Mouse (Mus musculus): ENCODE measurements around the gene Shbg. TPM values are rescaled to one million over a fixed set of nuclear protein-coding genes. Genes with fewer than 3 reads are reported as not detected.
"Not testable (repeated sequence)": the region's sequence is repeated elsewhere in the genome, so short reads cannot be mapped to it uniquely, and the experiment has no call there.

Shbg gene
- total and polyA plus RNA-seq, 2 experiments: 0.18 TPM; not detected in 1

DNA sequence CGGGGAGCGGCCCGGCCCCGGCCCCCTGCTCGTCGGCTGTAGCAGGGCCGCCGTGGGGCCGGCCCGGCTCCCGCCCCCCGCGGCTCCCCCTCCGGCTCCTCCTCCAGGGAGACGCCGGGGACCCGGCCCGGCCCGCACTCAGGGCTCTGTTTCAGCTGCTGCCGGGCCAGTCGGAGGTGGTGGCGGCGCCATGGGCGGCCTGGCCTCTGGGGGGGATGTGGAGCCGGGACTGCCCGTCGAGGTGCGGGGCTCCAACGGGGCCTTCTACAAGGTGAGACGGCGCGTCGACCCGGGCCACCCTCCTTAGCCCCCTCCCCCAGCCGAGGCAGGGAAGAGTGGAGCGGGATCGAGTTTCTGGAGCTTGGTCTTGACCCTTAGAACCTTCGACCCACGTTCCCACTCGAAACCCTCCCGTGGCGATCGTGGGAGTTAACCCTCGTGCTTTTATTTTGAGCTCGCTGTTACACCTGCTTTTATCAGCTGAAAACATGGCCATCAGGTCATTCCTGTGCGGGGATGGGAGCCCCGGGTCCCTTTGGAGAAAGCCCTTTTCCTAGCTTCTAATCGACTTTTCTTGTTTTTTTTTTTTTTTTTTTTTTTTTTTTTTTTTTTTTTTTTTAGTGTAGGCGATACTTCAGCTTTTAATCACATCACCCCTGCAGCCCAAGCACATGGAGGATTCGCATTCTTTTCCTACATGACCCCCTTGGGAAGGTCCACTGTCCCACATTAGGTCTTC is 15.6 kb upstream of the Shbg start:
- Histone ChIP-seq H3K79me2 (ENCODE audit: control insufficient read depth, insufficient read depth, low read length) (peaks cover 9% of the 10 kb centered on the region; the same call in 1 of the 2 replicates), H3K36me3 (ENCODE audit: control insufficient read depth, insufficient read depth, low read length) (peaks cover 4% of the 10 kb centered on the region; the same call in 1 of the 2 replicates), H3K4me1 (ENCODE audit: control insufficient read depth, insufficient read depth, low read length) (peaks cover 10% of the 10 kb centered on the region), H3K9ac (ENCODE audit: low read depth, low read length) (peak overlapping the region; percentile 95), H3K4me3 (ENCODE audit: insufficient read depth, low read depth, low read length) (peak overlapping the region; percentile 97), H3K27ac (replicated peaks; ENCODE audit: insufficient read depth, low read depth, low read length) (peak overlapping the region; percentile 80), H3K27me3 (ENCODE audit: control insufficient read depth, insufficient read depth, low read length) (no peaks in the 10 kb centered on the region)
- TF ChIP-seq CTCF (IDR thresholded peaks at IDR 0.05; ENCODE audit: low read depth, low read length): no peak
- TF ChIP-seq POLR2A (IDR thresholded peaks at IDR 0.05; ENCODE audit: extremely low read depth, insufficient read depth, low read length): no peak
- WGBS: under 1% methylated on average over 50 of the region's 50 CpGs
- DNase-seq (ENCODE audit: extremely low read depth, low read depth, low spot score): no peak

DNA sequence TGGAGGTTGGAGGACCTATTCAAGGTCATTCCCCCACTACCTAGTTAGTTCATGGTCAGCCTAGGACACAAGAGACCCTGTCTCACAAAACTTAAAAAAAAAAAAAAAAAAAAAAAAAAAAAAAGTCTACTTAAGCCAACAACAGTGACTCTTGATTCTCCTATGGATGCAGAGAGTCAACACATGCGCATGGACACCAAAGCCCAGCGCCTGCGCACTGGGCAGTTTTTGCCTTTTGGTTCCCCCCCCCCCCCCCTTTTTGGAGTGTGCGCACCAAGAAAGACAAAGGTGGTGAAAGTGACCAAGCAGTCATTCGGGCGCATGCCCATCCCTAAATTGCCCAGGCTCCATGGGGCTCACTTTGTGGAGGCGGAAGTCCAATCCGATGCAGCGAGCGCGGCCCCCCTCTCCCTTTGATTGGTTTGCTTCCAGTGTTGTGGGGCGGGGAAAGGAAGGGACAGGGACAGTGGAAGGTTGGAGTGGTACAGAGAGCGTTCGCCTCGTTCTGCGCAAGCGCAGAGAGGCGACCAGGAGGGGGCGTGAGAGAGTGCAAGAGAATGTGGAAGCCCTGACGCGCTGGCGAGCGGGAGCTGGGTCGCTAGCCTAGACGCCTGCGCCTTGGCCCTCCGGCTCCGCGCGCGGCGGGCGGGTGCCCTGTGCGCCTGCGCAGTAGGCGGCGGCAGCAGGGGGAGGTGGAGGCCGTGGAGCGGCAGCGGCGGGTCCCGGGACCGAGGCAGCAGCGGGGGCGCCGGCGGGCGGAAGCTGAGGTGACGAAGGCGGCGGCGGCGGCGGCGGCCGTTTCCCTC is 14.8 kb upstream of the Shbg start, which contains the start of gene Fxr2:
Gene Fxr2 (plus strand): TSS at position 707 of the 806 bp plus-strand sequence.
- peaks cover 1% of the 10 kb centered on the region; the same call in 1 of the 2 replicates for H3K36me3 ChIP-seq (ENCODE audit: control insufficient read depth, insufficient read depth, low read length)
- peak within 1 kb of the TSS; percentile 97 for H3K4me3 ChIP-seq (ENCODE audit: insufficient read depth, low read depth, low read length)
- WGBS: under 1% methylated on average over 43 of the region's 56 CpGs
- H3K27me3 ChIP-seq (ENCODE audit: control insufficient read depth, insufficient read depth, low read length): no peaks in the 10 kb centered on the region
- H3K9ac ChIP-seq (ENCODE audit: low read depth, low read length): peak within 1 kb of the TSS; percentile 95
- peak within 1 kb of the TSS; percentile 80 for H3K27ac ChIP-seq (replicated peaks; ENCODE audit: insufficient read depth, low read depth, low read length)
- H3K4me1 ChIP-seq (ENCODE audit: control insufficient read depth, insufficient read depth, low read length): peaks cover 10% of the 10 kb centered on the region
- DNase-seq (ENCODE audit: extremely low read depth, low read depth, low spot score): peak; percentile 96
- peaks cover 9% of the 10 kb centered on the region; the same call in 1 of the 2 replicates for H3K79me2 ChIP-seq (ENCODE audit: control insufficient read depth, insufficient read depth, low read length)
- TF ChIP-seq CTCF (IDR thresholded peaks at IDR 0.05; ENCODE audit: low read depth, low read length) (peak; percentile 88), POLR2A (IDR thresholded peaks at IDR 0.05; ENCODE audit: extremely low read depth, insufficient read depth, low read length) (peak; percentile 81)

DNA sequence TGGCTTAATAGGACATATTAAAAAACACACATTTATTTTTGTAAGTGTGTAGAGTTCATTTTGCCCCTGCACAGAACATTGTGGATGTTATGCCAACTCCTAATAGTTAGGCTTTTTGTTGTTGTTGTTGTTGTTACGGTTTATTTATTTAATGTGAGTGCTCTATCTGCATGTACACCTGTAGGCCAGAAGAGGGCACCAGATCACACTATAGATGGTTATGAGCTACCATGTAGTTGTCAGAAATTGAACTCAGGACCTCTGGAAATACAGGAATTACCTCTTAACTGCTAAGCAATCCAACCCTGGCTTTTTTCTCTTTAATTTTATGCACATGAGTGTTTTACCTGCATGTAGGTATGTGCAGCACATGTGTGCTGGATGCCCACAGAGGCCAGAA is 12.1 kb upstream of the Shbg start:
- no peak overlapping the region for H3K27ac ChIP-seq (replicated peaks; ENCODE audit: insufficient read depth, low read depth, low read length)
- WGBS: 40% methylated on average over 1 of the region's 1 CpGs
- H3K36me3 ChIP-seq (ENCODE audit: control insufficient read depth, insufficient read depth, low read length): no peaks in the 10 kb centered on the region
- DNase-seq (ENCODE audit: extremely low read depth, low read depth, low spot score): peak; percentile 48
- H3K4me3 ChIP-seq (ENCODE audit: insufficient read depth, low read depth, low read length): no peak overlapping the region
- TF ChIP-seq POLR2A (IDR thresholded peaks at IDR 0.05; ENCODE audit: extremely low read depth, insufficient read depth, low read length): no peak
- TF ChIP-seq CTCF (IDR thresholded peaks at IDR 0.05; ENCODE audit: low read depth, low read length): peak; percentile 39
- no peaks in the 10 kb centered on the region for H3K27me3 ChIP-seq (ENCODE audit: control insufficient read depth, insufficient read depth, low read length)
- peaks cover 9% of the 10 kb centered on the region; the same call in 1 of the 2 replicates for H3K79me2 ChIP-seq (ENCODE audit: control insufficient read depth, insufficient read depth, low read length)
- peaks cover 6% of the 10 kb centered on the region for H3K4me1 ChIP-seq (ENCODE audit: control insufficient read depth, insufficient read depth, low read length)
- no peak overlapping the region for H3K9ac ChIP-seq (ENCODE audit: low read depth, low read length)

DNA sequence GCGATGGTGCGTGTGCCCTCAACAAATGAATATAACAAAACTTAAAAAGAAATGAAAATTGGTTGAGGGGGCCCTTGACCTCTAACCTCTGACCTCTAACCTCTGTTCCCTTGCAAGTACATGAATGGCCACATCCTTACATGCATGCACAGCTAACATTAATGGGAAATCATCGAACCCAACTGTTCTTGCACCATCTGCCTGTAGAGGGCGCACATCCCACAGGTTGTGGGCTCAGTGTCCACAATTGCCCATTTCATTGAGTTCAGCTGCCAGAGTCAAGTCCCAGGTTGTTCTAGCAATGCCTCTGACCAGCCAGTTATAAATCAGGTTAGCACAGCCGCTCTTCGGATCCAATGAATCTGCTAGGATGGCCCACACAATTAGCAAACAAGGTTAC is 10.6 kb upstream of the Shbg start:
- H3K4me3 ChIP-seq (ENCODE audit: insufficient read depth, low read depth, low read length): no peak overlapping the region; the same call in 1 of the 2 replicates

DNA sequence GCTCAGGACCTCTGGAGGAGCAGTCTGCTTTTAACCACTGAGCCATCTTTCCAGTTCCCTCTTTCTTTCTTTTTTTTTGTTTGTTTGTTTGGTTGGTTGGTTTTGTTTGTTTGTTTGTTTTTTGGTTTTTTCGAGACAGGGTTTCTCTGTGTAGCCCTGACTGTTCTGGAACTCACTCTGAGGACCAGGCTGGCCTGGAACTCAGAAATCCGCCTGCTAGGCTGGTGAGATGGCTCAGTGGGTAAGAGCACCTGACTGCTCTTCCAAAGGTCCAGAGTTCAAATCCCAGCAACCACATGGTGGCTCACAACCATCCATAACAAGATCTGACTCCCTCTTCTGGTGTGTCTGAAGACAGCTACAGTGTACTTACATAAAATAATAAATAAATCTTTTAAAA is 6.6 kb upstream of the Shbg start:
- not testable (repeated sequence) for DNase-seq (ENCODE audit: extremely low read depth, low read depth, low spot score); H3K9ac ChIP-seq (ENCODE audit: low read depth, low read length)

More for the DNA sequence above, 10.6 kb upstream of the Shbg start:
- peaks cover 3% of the 10 kb centered on the region; the same call in 1 of the 2 replicates for H3K79me2 ChIP-seq (ENCODE audit: control insufficient read depth, insufficient read depth, low read length)
- no peak overlapping the region for H3K9ac ChIP-seq (ENCODE audit: low read depth, low read length)
- TF ChIP-seq POLR2A (IDR thresholded peaks at IDR 0.05; ENCODE audit: extremely low read depth, insufficient read depth, low read length) (no peak), CTCF (IDR thresholded peaks at IDR 0.05; ENCODE audit: low read depth, low read length) (peak; percentile 89)
- peak; percentile 69 for DNase-seq (ENCODE audit: extremely low read depth, low read depth, low spot score)
- no peaks in the 10 kb centered on the region for H3K36me3 ChIP-seq (ENCODE audit: control insufficient read depth, insufficient read depth, low read length)
- H3K27ac ChIP-seq (replicated peaks; ENCODE audit: insufficient read depth, low read depth, low read length): no peak overlapping the region
- 34% methylated on average over 6 of the region's 6 CpGs for WGBS
- no peaks in the 10 kb centered on the region for H3K27me3 ChIP-seq (ENCODE audit: control insufficient read depth, insufficient read depth, low read length)
- H3K4me1 ChIP-seq (ENCODE audit: control insufficient read depth, insufficient read depth, low read length): no peaks in the 10 kb centered on the region

More for the DNA sequence above, 6.6 kb upstream of the Shbg start:
- H3K4me1 ChIP-seq (ENCODE audit: control insufficient read depth, insufficient read depth, low read length); H3K79me2 ChIP-seq (ENCODE audit: control insufficient read depth, insufficient read depth, low read length); H3K27ac ChIP-seq (replicated peaks; ENCODE audit: insufficient read depth, low read depth, low read length); H3K36me3 ChIP-seq (ENCODE audit: control insufficient read depth, insufficient read depth, low read length); H3K27me3 ChIP-seq (ENCODE audit: control insufficient read depth, insufficient read depth, low read length); H3K4me3 ChIP-seq (ENCODE audit: insufficient read depth, low read depth, low read length): not testable (repeated sequence)
- WGBS: 72% methylated on average over 2 of the region's 2 CpGs

All from liver, adult 2 months (tissue).